Mouse (Mus musculus): ENCODE results near the gene Six3. TPM values are rescaled to one million over a fixed set of nuclear protein-coding genes. Genes with fewer than 3 reads are reported as not detected.

The Six3 gene
- polyA plus RNA-seq, 1 experiment from 2014 or later = 11.3 TPM

GRCm38 (mm10) chr17:85616526-85617500 lies 3.4 kb downstream of the Six3 start:
- Histone ChIP-seq H3K9me3 (replicated peaks; ENCODE audit: control insufficient read depth, low read length) (no peaks in the 10 kb centered on the region), H3K36me3 (ENCODE audit: control insufficient read depth, insufficient read depth, low read length) (no peaks in the 10 kb centered on the region), H3K9ac (ENCODE audit: low read length) (peak overlapping the region; percentile 60), H3K4me2 (ENCODE audit: low read length) (peak overlapping the region; percentile 55), H3K4me1 (ENCODE audit: control insufficient read depth, insufficient read depth, low read length) (no peaks in the 10 kb centered on the region; the same call in 1 of the 2 replicates), H3K27ac (ENCODE audit: low read depth, low read length) (peak overlapping the region; percentile 86), H3K27me3 (replicated peaks; ENCODE audit: control insufficient read depth, insufficient read depth, low read length) (peaks cover 85% of the 10 kb centered on the region), H3K4me3 (ENCODE audit: low read depth, low read length) (peak overlapping the region; percentile 37)
- DNase-seq (ENCODE audit: low spot score) (no peak), ATAC-seq (no peak)
- WGBS = under 1% methylated on average over 41 of the region's 41 CpGs

GRCm38 (mm10) chr17:85617566-85618358 lies 4.4 kb downstream of the Six3 start:
- H3K27me3 ChIP-seq (replicated peaks; ENCODE audit: control insufficient read depth, insufficient read depth, low read length) = peaks cover 81% of the 10 kb centered on the region
- no peaks in the 10 kb centered on the region; the same call in 1 of the 2 replicates for H3K4me1 ChIP-seq (ENCODE audit: control insufficient read depth, insufficient read depth, low read length)
- peak overlapping the region; percentile 86 for H3K27ac ChIP-seq (ENCODE audit: low read depth, low read length)
- H3K36me3 ChIP-seq (ENCODE audit: control insufficient read depth, insufficient read depth, low read length) = no peaks in the 10 kb centered on the region
- peak overlapping the region; percentile 68 for H3K9ac ChIP-seq (ENCODE audit: low read length)
- peak overlapping the region; percentile 55 for H3K4me2 ChIP-seq (ENCODE audit: low read length)
- no peaks in the 10 kb centered on the region for H3K9me3 ChIP-seq (replicated peaks; ENCODE audit: control insufficient read depth, low read length)
- WGBS = under 1% methylated on average over 36 of the region's 36 CpGs
- H3K4me3 ChIP-seq (ENCODE audit: low read depth, low read length) = peak overlapping the region; percentile 37
- DNase-seq (ENCODE audit: low spot score) (no peak), ATAC-seq (no peak)

GRCm38 (mm10) chr17:85618359-85619112 lies 5.1 kb downstream of the Six3 start:
- WGBS = 2% methylated on average over 34 of the region's 34 CpGs
- H3K4me3 ChIP-seq (ENCODE audit: low read depth, low read length) = peak overlapping the region; percentile 37
- no peaks in the 10 kb centered on the region; the same call in 1 of the 2 replicates for H3K4me1 ChIP-seq (ENCODE audit: control insufficient read depth, insufficient read depth, low read length)
- H3K9ac ChIP-seq (ENCODE audit: low read length) = peak overlapping the region; percentile 68
- H3K9me3 ChIP-seq (replicated peaks; ENCODE audit: control insufficient read depth, low read length) = no peaks in the 10 kb centered on the region
- peak overlapping the region; percentile 86 for H3K27ac ChIP-seq (ENCODE audit: low read depth, low read length)
- peak overlapping the region; percentile 55 for H3K4me2 ChIP-seq (ENCODE audit: low read length)
- no peak for ATAC-seq
- H3K36me3 ChIP-seq (ENCODE audit: control insufficient read depth, insufficient read depth, low read length) = no peaks in the 10 kb centered on the region
- peaks cover 74% of the 10 kb centered on the region for H3K27me3 ChIP-seq (replicated peaks; ENCODE audit: control insufficient read depth, insufficient read depth, low read length)
- no peak for DNase-seq (ENCODE audit: low spot score)

- DNase-seq (ENCODE audit: low spot score) (no peak), ATAC-seq (no peak)
- Histone ChIP-seq H3K36me3 (ENCODE audit: control insufficient read depth, insufficient read depth, low read length) (no peaks in the 10 kb centered on the region), H3K4me1 (ENCODE audit: control insufficient read depth, insufficient read depth, low read length) (no peaks in the 10 kb centered on the region; the same call in 1 of the 2 replicates), H3K27me3 (replicated peaks; ENCODE audit: control insufficient read depth, insufficient read depth, low read length) (peaks cover 66% of the 10 kb centered on the region), H3K4me2 (ENCODE audit: low read length) (peak overlapping the region; percentile 55), H3K9ac (ENCODE audit: low read length) (peak overlapping the region; percentile 68; the same call in 1 of the 2 replicates), H3K9me3 (replicated peaks; ENCODE audit: control insufficient read depth, low read length) (no peaks in the 10 kb centered on the region), H3K4me3 (ENCODE audit: low read depth, low read length) (peak overlapping the region; percentile 37; the same call in 1 of the 2 replicates), H3K27ac (ENCODE audit: low read depth, low read length) (peak overlapping the region; percentile 86; the same call in 1 of the 2 replicates)
- WGBS = 6% methylated on average over 20 of the region's 20 CpGs
Observed at GRCm38 (mm10) chr17:85619113-85620085, 6.0 kb downstream of the Six3 start.

- H3K9ac ChIP-seq (ENCODE audit: low read length) = 0 out of 2 replicates have a peak overlapping the region, but pooled peaks have one; percentile 36
- H3K4me3 ChIP-seq (ENCODE audit: low read depth, low read length) = peak overlapping the region; percentile 47
- H3K27ac ChIP-seq (ENCODE audit: low read depth, low read length) = peak overlapping the region; percentile 64; the same call in 1 of the 2 replicates
- no peaks in the 10 kb centered on the region for H3K36me3 ChIP-seq (ENCODE audit: control insufficient read depth, insufficient read depth, low read length)
- peak overlapping the region; percentile 55 for H3K4me2 ChIP-seq (ENCODE audit: low read length)
- ATAC-seq (no peak; the same call in 1 of the 2 replicates), DNase-seq (ENCODE audit: low spot score) (no peak)
- H3K27me3 ChIP-seq (replicated peaks; ENCODE audit: control insufficient read depth, insufficient read depth, low read length) = peaks cover 59% of the 10 kb centered on the region
- H3K4me1 ChIP-seq (ENCODE audit: control insufficient read depth, insufficient read depth, low read length) = no peaks in the 10 kb centered on the region; the same call in 1 of the 2 replicates
- no peaks in the 10 kb centered on the region for H3K9me3 ChIP-seq (replicated peaks; ENCODE audit: control insufficient read depth, low read length)
- 3% methylated on average over 6 of the region's 6 CpGs for WGBS
Observed at GRCm38 (mm10) chr17:85620086-85620481, 6.7 kb downstream of the Six3 start.

- Histone ChIP-seq H3K4me2 (ENCODE audit: low read length) (peak overlapping the region; percentile 55), H3K4me3 (ENCODE audit: low read depth, low read length) (peak overlapping the region; percentile 47), H3K9ac (ENCODE audit: low read length) (peak overlapping the region; percentile 75), H3K27ac (ENCODE audit: low read depth, low read length) (peak overlapping the region; percentile 86), H3K27me3 (replicated peaks; ENCODE audit: control insufficient read depth, insufficient read depth, low read length) (peaks cover 62% of the 10 kb centered on the region), H3K4me1 (ENCODE audit: control insufficient read depth, insufficient read depth, low read length) (no peaks in the 10 kb centered on the region; the same call in 1 of the 2 replicates), H3K36me3 (ENCODE audit: control insufficient read depth, insufficient read depth, low read length) (no peaks in the 10 kb centered on the region), H3K9me3 (replicated peaks; ENCODE audit: control insufficient read depth, low read length) (no peaks in the 10 kb centered on the region)
- ATAC-seq (peak; percentile 76), DNase-seq (ENCODE audit: low spot score) (peak; percentile 90)
- under 1% methylated on average over 44 of the region's 54 CpGs for WGBS
Observed at GRCm38 (mm10) chr17:85620680-85621504, 7.5 kb downstream of the Six3 start.

Data from forebrain, embryonic 14.5 days (tissue).